In genomic region chr4:150472751-150473436, GRCm38 (mm10) we compare ENCODE assay signal across 11 mouse cellular contexts.
DNase-seq lines count a peak whose midpoint lies in the region; ATAC-seq and TF ChIP-seq lines count a peak whose summit lies in the region.
"Had no signal": no experiment of that assay in that cellular context is flagged by ENCODE, and none has a peak within 500 bp of the region (broad histone marks: within the 10 kb centered on the region; RNA-seq: fewer than 3 reads in every experiment).

No protein-coding gene starts in this region.

- H3K9me3 ChIP-seq in forebrain, embryonic 11.5 days (ENCODE audit: control insufficient read depth, low read length) = no peaks in the 10 kb centered on the region
- H3K9me3 ChIP-seq in midbrain, embryonic 13.5 days = no peaks in the 10 kb centered on the region
- H3K9me3 ChIP-seq: embryonic facial prominence, embryonic 12.5 days had no signal

- H3K4me2 ChIP-seq in forebrain, embryonic 11.5 days (ENCODE audit: low read depth, low read length, severe bottlenecking) = no peak overlapping the region
- H3K4me2 ChIP-seq in midbrain, embryonic 13.5 days (replicated peaks) = no peak overlapping the region
- H3K4me2 ChIP-seq: embryonic facial prominence, embryonic 12.5 days had no signal

- DNase-seq in adrenal gland, postnatal 14 days = peak; percentile 58
- no peak for DNase-seq in adrenal gland, adult 18-20 months (ENCODE audit: low spot score in 2 of 2)
- DNase-seq in left cerebral cortex, adult 2 months (ENCODE audit: extremely low spot score in 1 of 2, low spot score in 2 of 2) = no peak
- no peak for DNase-seq in left cerebral cortex, postnatal 25 days (ENCODE audit: low spot score in 2 of 2)
- DNase-seq in forebrain, embryonic 11.5 days (ENCODE audit: low spot score) = no peak
- DNase-seq in layer of hippocampus, adult 8-10 months (ENCODE audit: low spot score in 2 of 2) = no peak
- no peak for DNase-seq in kidney, adult 2 months
- DNase-seq: B cell, adult 2 months; lung, adult 18-20 months had no signal

- peak overlapping the region; percentile 38; the same call in 1 of the 2 replicates for H3K27ac ChIP-seq in left cerebral cortex, adult 2 months
- peak overlapping the region; percentile 8; the same call in 1 of the 2 replicates for H3K27ac ChIP-seq in forebrain, embryonic 11.5 days (ENCODE audit: low read depth, low read length)
- H3K27ac ChIP-seq in midbrain, embryonic 13.5 days = peak overlapping the region; percentile 71
- H3K27ac ChIP-seq in kidney, adult 2 months (ENCODE audit: insufficient read depth, low read depth, low read length) = no peak overlapping the region
- H3K27ac ChIP-seq: embryonic facial prominence, embryonic 12.5 days had no signal

- no peak overlapping the region for H3K4me3 ChIP-seq in left cerebral cortex, adult 2 months
- no peak overlapping the region for H3K4me3 ChIP-seq in forebrain, embryonic 11.5 days (ENCODE audit: low read depth, low read length)
- no peak overlapping the region for H3K4me3 ChIP-seq in midbrain, embryonic 13.5 days (replicated peaks)
- no peak overlapping the region for H3K4me3 ChIP-seq in kidney, adult 2 months (ENCODE audit: insufficient read depth, low read depth, low read length)
- H3K4me3 ChIP-seq: embryonic facial prominence, embryonic 12.5 days had no signal

- H3K9ac ChIP-seq in forebrain, embryonic 11.5 days (ENCODE audit: low read length) = no peak overlapping the region; the same call in 1 of the 2 replicates
- no peak overlapping the region for H3K9ac ChIP-seq in midbrain, embryonic 13.5 days (replicated peaks)
- H3K9ac ChIP-seq: embryonic facial prominence, embryonic 12.5 days had no signal

- no peaks in the 10 kb centered on the region for H3K27me3 ChIP-seq in forebrain, embryonic 11.5 days (ENCODE audit: control insufficient read depth, insufficient read depth, low read length)
- H3K27me3 ChIP-seq in midbrain, embryonic 13.5 days = peaks cover 9% of the 10 kb centered on the region; the same call in 1 of the 2 replicates
- no peaks in the 10 kb centered on the region for H3K27me3 ChIP-seq in kidney, adult 2 months (replicated peaks; ENCODE audit: control insufficient read depth, insufficient read depth, low read length)
- H3K27me3 ChIP-seq: embryonic facial prominence, embryonic 12.5 days had no signal

- no peak for TF ChIP-seq POLR2A in kidney, adult 2 months (IDR thresholded peaks at IDR 0.05; ENCODE audit: low read depth, low read length)

- H3K36me3 ChIP-seq in forebrain, embryonic 11.5 days (ENCODE audit: control insufficient read depth, insufficient read depth, low read length) = no peaks in the 10 kb centered on the region; the same call in 1 of the 2 replicates
- peaks cover 16% of the 10 kb centered on the region for H3K36me3 ChIP-seq in midbrain, embryonic 13.5 days
- H3K36me3 ChIP-seq in kidney, adult 2 months (ENCODE audit: control insufficient read depth, insufficient read depth, low read length) = no peaks in the 10 kb centered on the region; the same call in 1 of the 2 replicates

- TF ChIP-seq CTCF in left cerebral cortex, adult 2 months (IDR thresholded peaks at IDR 0.05) = no peak
- TF ChIP-seq CTCF in kidney, adult 2 months (conservative IDR thresholded peaks at IDR 0.05; ENCODE audit: insufficient read depth, insufficient read length, low read depth, low read length) = no peak

- WGBS in forebrain, embryonic 11.5 days = 16% methylated on average over 10 of the region's 10 CpGs
- 6% methylated on average over 10 of the region's 10 CpGs for WGBS in midbrain, embryonic 13.5 days
- WGBS in kidney, adult 2 months = 62% methylated on average over 10 of the region's 10 CpGs

- intact Hi-C loops in left cerebral cortex, adult 2 months (cut with DNase I) = no loop called here
- intact Hi-C loops in left cerebral cortex, postnatal 25 days (cut with DNase I) = no loop called here

- ATAC-seq in forebrain, embryonic 11.5 days (replicated peaks; ENCODE audit: low FRiP score) = peak; percentile 46; the same call in 1 of the 2 replicates
- peak; percentile 85 for ATAC-seq in midbrain, embryonic 13.5 days

- peaks cover 3% of the 10 kb centered on the region; the same call in 1 of the 2 replicates for H3K4me1 ChIP-seq in forebrain, embryonic 11.5 days (replicated peaks; ENCODE audit: control insufficient read depth, insufficient read depth, low read length)
- peaks cover 22% of the 10 kb centered on the region for H3K4me1 ChIP-seq in midbrain, embryonic 13.5 days (replicated peaks)
- peaks cover 10% of the 10 kb centered on the region; the same call in 1 of the 2 replicates for H3K4me1 ChIP-seq in kidney, adult 2 months (ENCODE audit: control insufficient read depth, insufficient read depth, low read length)
- H3K4me1 ChIP-seq: embryonic facial prominence, embryonic 12.5 days had no signal
